Mouse (Mus musculus) lung, embryonic 16.5 days (tissue): ENCODE measurements around the gene Ptges. TPM values are rescaled to one million over a fixed set of nuclear protein-coding genes. Genes with fewer than 3 reads are reported as not detected.

Experiments
- ATAC-seq: fragments of 200-750 bp; cut with Nextera tagmentation; 2 replicates; pipeline ENCODE4 v1.8.0; 2017; ENCODE audit warnings: low read depth, mild to moderate bottlenecking, moderate library complexity
- H3K27ac ChIP-seq: fragments of 300-500 bp; sonication (generic); 2 replicates; pipeline ENCODE4 v1.5.1; 2014; ENCODE audit warnings: mild to moderate bottlenecking, control low read depth, low read length
- H3K27me3 ChIP-seq: fragments of 300-500 bp; sonication (generic); 2 replicates; pipeline ENCODE4 v1.6.1; 2014; ENCODE audit warnings: low read depth, low read length, mixed read lengths; ENCODE audit not compliant: control insufficient read depth, insufficient read depth
- H3K36me3 ChIP-seq: fragments of 300-500 bp; sonication (generic); 2 replicates; pipeline ENCODE4 v1.6.1; 2014; ENCODE audit warnings: low read length; ENCODE audit not compliant: control insufficient read depth, insufficient read depth
- H3K4me1 ChIP-seq: fragments of 300-500 bp; sonication (generic); replicated peaks from 2 replicates; pipeline ENCODE4 v1.6.1; 2014; ENCODE audit warnings: low read length, mixed read lengths; ENCODE audit not compliant: control insufficient read depth, insufficient read depth
- H3K4me2 ChIP-seq: fragments of 300-500 bp; sonication (generic); 2 replicates; pipeline ENCODE4 v1.6.1; 2014; ENCODE audit warnings: low read depth, low read length, control low read depth
- H3K4me3 ChIP-seq: fragments of 300-500 bp; sonication (generic); 2 replicates; pipeline ENCODE4 v1.5.1; 2014; ENCODE audit warnings: mild to moderate bottlenecking, low read length, control low read depth
- H3K9ac ChIP-seq: fragments of 300-500 bp; sonication (generic); 2 replicates; pipeline ENCODE4 v1.6.1; 2014; ENCODE audit warnings: low read length, control low read depth
- H3K9me3 ChIP-seq: fragments of 300-500 bp; sonication (generic); 2 replicates; pipeline ENCODE4 v1.6.1; 2016; ENCODE audit warnings: low read length; ENCODE audit not compliant: control insufficient read depth
- WGBS: fragments of 180-500 bp; shearing (Covaris S2); extraction: QIAGEN DNeasy Blood & Tissue Kit; methylation state at CpG from one replicate; pipeline ENCODE4 v1.1.7; 2014; 5-methylcytosine and 5-hydroxymethylcytosine counted together
- polyA plus RNA-seq: library from polyadenylated mRNA; unstranded; fragments of >200 nt; fragmentation: Nextera tagmentation; extraction: Ambion mirVana; gene quantifications from 2 replicates; pipeline ENCODE4 v1.2.1, GENCODE M21; 2015

Gene Ptges
- polyA plus RNA-seq, 1 experiment from 2014 or later, result 27.9 TPM

GRCm38 (mm10) chr2:30859782-30860181 is 69.9 kb downstream of the Ptges start:
- no peak overlapping the region for H3K27ac ChIP-seq
- H3K36me3 ChIP-seq, result no peaks in the 10 kb centered on the region
- 67% methylated on average over 5 of the region's 5 CpGs for WGBS
- ATAC-seq, result no peak
- H3K4me3 ChIP-seq, result no peak overlapping the region
- H3K4me1 ChIP-seq, result peaks cover 6% of the 10 kb centered on the region; the same call in 1 of the 2 replicates
- no peak overlapping the region for H3K9ac ChIP-seq
- H3K9me3 ChIP-seq, result no peaks in the 10 kb centered on the region
- H3K4me2 ChIP-seq, result no peak overlapping the region
- H3K27me3 ChIP-seq, result peaks cover 8% of the 10 kb centered on the region

GRCm38 (mm10) chr2:30857076-30857475 is 72.6 kb downstream of the Ptges start:
- H3K27me3 ChIP-seq, result peaks cover 2% of the 10 kb centered on the region; the same call in 1 of the 2 replicates
- no peak overlapping the region for H3K27ac ChIP-seq
- H3K9ac ChIP-seq, result no peak overlapping the region
- H3K4me1 ChIP-seq, result peaks cover 9% of the 10 kb centered on the region
- no peaks in the 10 kb centered on the region for H3K9me3 ChIP-seq
- no peak overlapping the region for H3K4me3 ChIP-seq
- no peaks in the 10 kb centered on the region for H3K36me3 ChIP-seq
- WGBS, result 65% methylated on average over 6 of the region's 6 CpGs
- no peak overlapping the region for H3K4me2 ChIP-seq
- no peak for ATAC-seq

GRCm38 (mm10) chr2:30852771-30853313 is 76.8 kb downstream of the Ptges start:
- Histone ChIP-seq H3K4me3 (no peak overlapping the region), H3K9me3 (no peaks in the 10 kb centered on the region), H3K4me2 (peak overlapping the region; percentile 35), H3K9ac (peak overlapping the region; percentile 20; the same call in 1 of the 2 replicates), H3K4me1 (peaks cover 15% of the 10 kb centered on the region), H3K27me3 (peaks cover 2% of the 10 kb centered on the region; the same call in 1 of the 2 replicates), H3K36me3 (no peaks in the 10 kb centered on the region), H3K27ac (no peak overlapping the region)
- ATAC-seq, result 0 out of 2 replicates have a peak, but pooled peaks have one; percentile 13
- 24% methylated on average over 20 of the region's 20 CpGs for WGBS

GRCm38 (mm10) chr2:30850581-30850980 is 79.1 kb downstream of the Ptges start:
- WGBS, result 28% methylated on average over 6 of the region's 6 CpGs
- H3K4me1 ChIP-seq, result peaks cover 18% of the 10 kb centered on the region

GRCm38 (mm10) chr2:30848184-30848583 is 81.5 kb downstream of the Ptges start:
- ATAC-seq, result no peak
- H3K4me2 ChIP-seq, result no peak overlapping the region
- H3K27ac ChIP-seq, result no peak overlapping the region
- H3K4me1 ChIP-seq, result peaks cover 25% of the 10 kb centered on the region
- WGBS, result 44% methylated on average over 8 of the region's 8 CpGs
- H3K27me3 ChIP-seq, result peaks cover 27% of the 10 kb centered on the region
- no peak overlapping the region for H3K4me3 ChIP-seq
- no peaks in the 10 kb centered on the region for H3K36me3 ChIP-seq
- H3K9me3 ChIP-seq, result no peaks in the 10 kb centered on the region
- H3K9ac ChIP-seq, result no peak overlapping the region

More at GRCm38 (mm10) chr2:30850581-30850980, 79.1 kb downstream of the Ptges start:
- Histone ChIP-seq H3K27ac (no peak overlapping the region), H3K4me2 (no peak overlapping the region), H3K4me3 (no peak overlapping the region), H3K27me3 (peaks cover 11% of the 10 kb centered on the region), H3K36me3 (no peaks in the 10 kb centered on the region), H3K9me3 (no peaks in the 10 kb centered on the region), H3K9ac (no peak overlapping the region)
- 0 out of 2 replicates have a peak, but pooled peaks have one; percentile 15 for ATAC-seq

GRCm38 (mm10) chr2:30846723-30847122 is 82.9 kb downstream of the Ptges start:
- ATAC-seq, result no peak
- Histone ChIP-seq H3K9ac (no peak overlapping the region), H3K4me2 (peak overlapping the region; percentile 86), H3K36me3 (no peaks in the 10 kb centered on the region), H3K27ac (no peak overlapping the region), H3K9me3 (no peaks in the 10 kb centered on the region), H3K4me3 (no peak overlapping the region), H3K27me3 (peaks cover 27% of the 10 kb centered on the region), H3K4me1 (peaks cover 15% of the 10 kb centered on the region; the same call in 1 of the 2 replicates)
- 14% methylated on average over 6 of the region's 6 CpGs for WGBS

GRCm38 (mm10) chr2:30846236-30846635 is 83.4 kb downstream of the Ptges start:
- Histone ChIP-seq H3K4me1 (peaks cover 15% of the 10 kb centered on the region; the same call in 1 of the 2 replicates), H3K36me3 (no peaks in the 10 kb centered on the region), H3K4me2 (peak overlapping the region; percentile 86), H3K9me3 (no peaks in the 10 kb centered on the region), H3K27ac (no peak overlapping the region), H3K4me3 (peak overlapping the region; percentile 66), H3K9ac (peak overlapping the region; percentile 73), H3K27me3 (peaks cover 27% of the 10 kb centered on the region)
- 40% methylated on average over 8 of the region's 8 CpGs for WGBS
- no peak for ATAC-seq

GRCm38 (mm10) chr2:30845152-30846070 is 84.3 kb downstream of the Ptges start:
- Histone ChIP-seq H3K4me2 (peak overlapping the region; percentile 86), H3K27ac (no peak overlapping the region; the same call in 1 of the 2 replicates), H3K9me3 (no peaks in the 10 kb centered on the region), H3K9ac (peak overlapping the region; percentile 73), H3K27me3 (peaks cover 27% of the 10 kb centered on the region), H3K36me3 (no peaks in the 10 kb centered on the region), H3K4me1 (peaks cover 11% of the 10 kb centered on the region; the same call in 1 of the 2 replicates), H3K4me3 (peak overlapping the region; percentile 66)
- ATAC-seq, result peak; percentile 68
- under 1% methylated on average over 71 of the region's 80 CpGs for WGBS

GRCm38 (mm10) chr2:30842615-30843014 is 87.0 kb downstream of the Ptges start:
- Histone ChIP-seq H3K36me3 (no peaks in the 10 kb centered on the region), H3K9me3 (no peaks in the 10 kb centered on the region), H3K27ac (no peak overlapping the region), H3K27me3 (peaks cover 27% of the 10 kb centered on the region), H3K9ac (no peak overlapping the region), H3K4me1 (peaks cover 10% of the 10 kb centered on the region; the same call in 1 of the 2 replicates), H3K4me2 (no peak overlapping the region), H3K4me3 (no peak overlapping the region)
- ATAC-seq, result no peak
- WGBS, result 19% methylated on average over 10 of the region's 10 CpGs
